Mouse (Mus musculus) bone marrow macrophage, adult 2 months (primary cell): ENCODE measurements around the gene Dph2. TPM values are rescaled to one million over a fixed set of nuclear protein-coding genes. Genes with fewer than 3 reads are reported as not detected.

Source experiments
- H3K27ac ChIP-seq: 2 replicates; pipeline ENCODE4 v1.5.1; 2012; ENCODE audit warnings: low read depth, low read length; ENCODE audit not compliant: insufficient read depth
- H3K4me1 ChIP-seq: 2 replicates; pipeline ENCODE4 v1.6.1; 2012; ENCODE audit warnings: low read length; ENCODE audit not compliant: control insufficient read depth, insufficient read depth
- H3K4me3 ChIP-seq: 2 replicates; pipeline ENCODE4 v1.5.1; 2012; ENCODE audit warnings: mild to moderate bottlenecking, low read length, moderate library complexity; ENCODE audit not compliant: insufficient read depth
- CTCF ChIP-seq: IDR thresholded peaks from 2 replicates; pipeline ENCODE4 v1.5.1; 2012; ENCODE audit warnings: low read depth, mild to moderate bottlenecking, low read length, moderate library complexity
- POLR2A ChIP-seq: IDR thresholded peaks from 2 replicates; pipeline ENCODE4 v1.6.1; 2012; ENCODE audit warnings: mild to moderate bottlenecking, low read depth, low read length, borderline replicate concordance
- polyA plus RNA-seq: library from polyadenylated mRNA; stranded (reverse); fragments of >200 nt; gene quantifications from 2 replicates; pipeline ENCODE4 v1.2.4, GENCODE M21; 2012; ENCODE audit not compliant: missing spikeins, insufficient read depth, insufficient read length

Gene Dph2
- polyA plus RNA-seq, 1 experiment = 5.1 TPM

DNA sequence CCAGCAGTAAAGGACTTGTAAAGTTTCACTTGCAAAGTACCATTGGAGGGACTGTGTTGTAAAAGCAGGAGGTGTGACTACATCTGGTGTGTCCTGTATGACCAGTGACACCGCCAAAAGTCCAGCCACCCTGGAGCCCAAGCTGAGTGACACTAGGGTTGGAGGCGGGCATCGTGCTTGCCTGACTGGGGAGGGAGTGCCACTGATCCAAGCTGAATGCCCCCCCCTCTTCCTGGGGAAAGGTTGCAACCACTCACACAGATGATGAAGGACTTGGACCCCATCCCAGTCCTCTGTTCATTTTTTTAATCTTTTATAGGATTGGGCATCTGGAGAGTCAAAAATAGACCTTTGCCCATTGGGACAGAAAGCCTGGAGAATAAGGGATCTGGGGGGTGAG, 50.3 kb downstream of the Dph2 start:
- H3K4me1 ChIP-seq = no peaks in the 10 kb centered on the region; the same call in 1 of the 2 replicates
- H3K4me3 ChIP-seq = no peak overlapping the region
- no peak overlapping the region for H3K27ac ChIP-seq
- TF ChIP-seq POLR2A = no peak
- TF ChIP-seq CTCF = no peak

DNA sequence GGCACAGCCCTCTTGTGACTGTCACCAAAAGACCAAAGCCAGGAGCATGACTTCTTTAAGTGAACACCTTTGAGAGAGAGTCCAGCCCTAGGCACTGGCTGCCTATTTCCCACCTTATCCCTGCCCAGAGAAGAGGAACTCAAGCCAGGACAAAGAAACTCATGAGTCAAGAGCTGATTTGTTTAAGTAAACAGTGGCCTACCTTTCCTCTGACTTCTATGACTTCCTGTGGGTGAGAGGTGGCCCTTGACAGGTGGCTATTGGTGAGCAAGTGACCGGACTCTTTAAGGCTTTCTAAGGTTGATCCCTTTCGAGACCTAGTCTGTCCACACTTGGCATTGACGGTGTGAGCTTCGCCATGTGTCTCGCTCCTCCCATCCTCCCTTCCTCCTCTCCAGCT, 51.0 kb downstream of the Dph2 start:
- H3K4me1 ChIP-seq = no peaks in the 10 kb centered on the region; the same call in 1 of the 2 replicates
- no peak overlapping the region for H3K27ac ChIP-seq
- TF ChIP-seq POLR2A (no peak), CTCF (no peak)
- H3K4me3 ChIP-seq = no peak overlapping the region

DNA sequence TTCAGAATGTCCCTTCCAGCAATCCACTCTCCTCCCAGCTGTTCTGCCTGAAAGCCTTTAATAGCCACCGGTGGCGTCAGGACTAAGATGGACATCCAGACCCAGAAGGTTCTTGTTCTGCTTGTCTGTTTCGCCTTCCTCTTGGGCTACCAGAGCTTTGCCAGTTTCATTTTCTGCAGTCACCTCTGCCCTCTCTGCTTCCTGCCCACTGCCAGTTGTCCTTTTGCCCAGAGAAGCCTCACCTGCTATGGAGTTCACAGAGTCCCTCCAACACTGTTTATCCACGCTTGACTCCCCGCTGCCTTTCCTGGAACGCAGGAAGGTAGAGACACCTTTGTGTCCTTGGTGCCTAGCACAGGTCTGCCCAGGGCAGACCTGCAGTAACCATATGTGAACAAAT, 52.5 kb downstream of the Dph2 start:
- no peak for TF ChIP-seq POLR2A
- TF ChIP-seq CTCF = no peak
- no peaks in the 10 kb centered on the region; the same call in 1 of the 2 replicates for H3K4me1 ChIP-seq
- H3K27ac ChIP-seq = no peak overlapping the region
- no peak overlapping the region for H3K4me3 ChIP-seq

Other genes with a start within 250 kb of the Dph2 start
- gene Dmap1, start 209.8 kb downstream of the Dph2 start, polyA plus RNA-seq = 17.9 and 21.7 TPM in 2 replicates
- gene Gm12845, start 167.6 kb downstream of the Dph2 start, polyA plus RNA-seq = not detected in 2 replicates
- not detected in 2 replicates for gene Klf17, start 126.4 kb downstream of the Dph2 start, polyA plus RNA-seq
- gene Slc6a9, start 57.5 kb downstream of the Dph2 start, polyA plus RNA-seq = 0.33 and 2.2 TPM in 2 replicates
- not detected in 2 replicates for gene Ccdc24, start 19.5 kb downstream of the Dph2 start, polyA plus RNA-seq
- gene B4galt2, start 8.5 kb downstream of the Dph2 start, polyA plus RNA-seq = 0.32 TPM in 1 of 2 replicates, not detected in the other
- gene Atp6v0b, start 4.7 kb downstream of the Dph2 start, polyA plus RNA-seq = 712 and 757 TPM in 2 replicates
- gene Ipo13, start 23.0 kb upstream of the Dph2 start, polyA plus RNA-seq = 77.8 and 95.3 TPM in 2 replicates
- not detected in 2 replicates for gene Artn, start 37.7 kb upstream of the Dph2 start, polyA plus RNA-seq
- gene St3gal3, start 242.9 kb upstream of the Dph2 start, polyA plus RNA-seq = 15.1 and 18.6 TPM in 2 replicates